Mouse (Mus musculus): ENCODE results near the gene Gm9821. TPM values are rescaled to one million over a fixed set of nuclear protein-coding genes. Genes with fewer than 3 reads are reported as not detected.

The Gm9821 gene
- polyA plus RNA-seq, 1 experiment from 2014 or later: 0.25 TPM

GRCm38 (mm10) chr2:91950275-91951085 is 5.0 kb downstream of the Gm9821 start:
- H3K4me1 ChIP-seq (ENCODE audit: control insufficient read depth, insufficient read depth, low read length): peaks cover 24% of the 10 kb centered on the region
- ATAC-seq (ENCODE audit: low FRiP score) (peak; percentile 61), DNase-seq (ENCODE audit: low spot score, missing footprints) (peak; percentile 86)
- H3K9ac ChIP-seq (ENCODE audit: low read length): peak overlapping the region; percentile 36
- no peaks in the 10 kb centered on the region for H3K36me3 ChIP-seq (ENCODE audit: control insufficient read depth, insufficient read depth, low read length)
- peak overlapping the region; percentile 15; the same call in 1 of the 2 replicates for H3K4me2 ChIP-seq
- H3K27ac ChIP-seq (ENCODE audit: low read depth, low read length): no peak overlapping the region; the same call in 1 of the 2 replicates
- no peak overlapping the region for H3K4me3 ChIP-seq (ENCODE audit: low read depth, low read length)
- H3K9me3 ChIP-seq (ENCODE audit: control insufficient read depth, low read length): no peaks in the 10 kb centered on the region
- H3K27me3 ChIP-seq (ENCODE audit: control insufficient read depth, insufficient read depth, low read length): no peaks in the 10 kb centered on the region
- WGBS: 22% methylated on average over 15 of the region's 15 CpGs

GRCm38 (mm10) chr2:91953825-91954224 is 8.3 kb downstream of the Gm9821 start:
- WGBS: 32% methylated on average over 5 of the region's 5 CpGs
- H3K4me1 ChIP-seq (ENCODE audit: control insufficient read depth, insufficient read depth, low read length): peaks cover 14% of the 10 kb centered on the region
- no peaks in the 10 kb centered on the region for H3K9me3 ChIP-seq (ENCODE audit: control insufficient read depth, low read length)
- no peak overlapping the region for H3K9ac ChIP-seq (ENCODE audit: low read length)
- no peak for ATAC-seq (ENCODE audit: low FRiP score)
- DNase-seq (ENCODE audit: low spot score, missing footprints): no peak
- no peak overlapping the region for H3K4me2 ChIP-seq
- H3K36me3 ChIP-seq (ENCODE audit: control insufficient read depth, insufficient read depth, low read length): no peaks in the 10 kb centered on the region
- no peak overlapping the region for H3K27ac ChIP-seq (ENCODE audit: low read depth, low read length)
- no peaks in the 10 kb centered on the region for H3K27me3 ChIP-seq (ENCODE audit: control insufficient read depth, insufficient read depth, low read length)
- H3K4me3 ChIP-seq (ENCODE audit: low read depth, low read length): no peak overlapping the region

- Histone ChIP-seq H3K27me3 (ENCODE audit: control insufficient read depth, insufficient read depth, low read length) (no peaks in the 10 kb centered on the region), H3K4me1 (ENCODE audit: control insufficient read depth, insufficient read depth, low read length) (peaks cover 6% of the 10 kb centered on the region), H3K4me2 (no peak overlapping the region), H3K9me3 (ENCODE audit: control insufficient read depth, low read length) (no peaks in the 10 kb centered on the region), H3K27ac (ENCODE audit: low read depth, low read length) (no peak overlapping the region), H3K4me3 (ENCODE audit: low read depth, low read length) (no peak overlapping the region), H3K36me3 (ENCODE audit: control insufficient read depth, insufficient read depth, low read length) (no peaks in the 10 kb centered on the region), H3K9ac (ENCODE audit: low read length) (no peak overlapping the region)
- WGBS: 88% methylated on average over 4 of the region's 4 CpGs
- no peak for ATAC-seq (ENCODE audit: low FRiP score)
- no peak for DNase-seq (ENCODE audit: low spot score, missing footprints)
Measured at GRCm38 (mm10) chr2:91955121-91955591, 9.7 kb downstream of the Gm9821 start.

GRCm38 (mm10) chr2:91955875-91956274 is 10.4 kb downstream of the Gm9821 start:
- 80% methylated on average over 6 of the region's 6 CpGs for WGBS
- ATAC-seq (ENCODE audit: low FRiP score): no peak

GRCm38 (mm10) chr2:91957096-91957495 is 11.6 kb downstream of the Gm9821 start:
- peak; percentile 68 for DNase-seq (ENCODE audit: low spot score, missing footprints)
- H3K4me1 ChIP-seq (ENCODE audit: control insufficient read depth, insufficient read depth, low read length): peaks cover 3% of the 10 kb centered on the region
- ATAC-seq (ENCODE audit: low FRiP score): no peak
- no peaks in the 10 kb centered on the region for H3K27me3 ChIP-seq (ENCODE audit: control insufficient read depth, insufficient read depth, low read length)
- H3K27ac ChIP-seq (ENCODE audit: low read depth, low read length): no peak overlapping the region
- no peak overlapping the region for H3K4me2 ChIP-seq
- H3K4me3 ChIP-seq (ENCODE audit: low read depth, low read length): no peak overlapping the region
- no peaks in the 10 kb centered on the region for H3K9me3 ChIP-seq (ENCODE audit: control insufficient read depth, low read length)
- no peak overlapping the region for H3K9ac ChIP-seq (ENCODE audit: low read length)
- WGBS: 73% methylated on average over 4 of the region's 4 CpGs
- no peaks in the 10 kb centered on the region for H3K36me3 ChIP-seq (ENCODE audit: control insufficient read depth, insufficient read depth, low read length)

More at GRCm38 (mm10) chr2:91955875-91956274, 10.4 kb downstream of the Gm9821 start:
- H3K27me3 ChIP-seq (ENCODE audit: control insufficient read depth, insufficient read depth, low read length): no peaks in the 10 kb centered on the region
- H3K4me3 ChIP-seq (ENCODE audit: low read depth, low read length): no peak overlapping the region
- H3K9ac ChIP-seq (ENCODE audit: low read length): no peak overlapping the region
- no peak for DNase-seq (ENCODE audit: low spot score, missing footprints)
- no peak overlapping the region for H3K27ac ChIP-seq (ENCODE audit: low read depth, low read length)
- H3K4me2 ChIP-seq: no peak overlapping the region
- H3K9me3 ChIP-seq (ENCODE audit: control insufficient read depth, low read length): no peaks in the 10 kb centered on the region
- H3K36me3 ChIP-seq (ENCODE audit: control insufficient read depth, insufficient read depth, low read length): no peaks in the 10 kb centered on the region
- no peaks in the 10 kb centered on the region for H3K4me1 ChIP-seq (ENCODE audit: control insufficient read depth, insufficient read depth, low read length)

GRCm38 (mm10) chr2:91958049-91958448 is 12.5 kb downstream of the Gm9821 start:
- no peak overlapping the region for H3K9ac ChIP-seq (ENCODE audit: low read length)
- no peak overlapping the region for H3K4me2 ChIP-seq
- no peaks in the 10 kb centered on the region for H3K27me3 ChIP-seq (ENCODE audit: control insufficient read depth, insufficient read depth, low read length)
- peaks cover 9% of the 10 kb centered on the region for H3K4me1 ChIP-seq (ENCODE audit: control insufficient read depth, insufficient read depth, low read length)
- no peak for ATAC-seq (ENCODE audit: low FRiP score)
- no peaks in the 10 kb centered on the region for H3K36me3 ChIP-seq (ENCODE audit: control insufficient read depth, insufficient read depth, low read length)
- 90% methylated on average over 8 of the region's 8 CpGs for WGBS
- no peak overlapping the region for H3K27ac ChIP-seq (ENCODE audit: low read depth, low read length)
- no peak for DNase-seq (ENCODE audit: low spot score, missing footprints)
- H3K4me3 ChIP-seq (ENCODE audit: low read depth, low read length): no peak overlapping the region
- H3K9me3 ChIP-seq (ENCODE audit: control insufficient read depth, low read length): no peaks in the 10 kb centered on the region

- Histone ChIP-seq H3K27me3 (ENCODE audit: control insufficient read depth, insufficient read depth, low read length) (no peaks in the 10 kb centered on the region), H3K27ac (ENCODE audit: low read depth, low read length) (no peak overlapping the region), H3K4me1 (ENCODE audit: control insufficient read depth, insufficient read depth, low read length) (peaks cover 9% of the 10 kb centered on the region), H3K4me3 (ENCODE audit: low read depth, low read length) (no peak overlapping the region), H3K9ac (ENCODE audit: low read length) (no peak overlapping the region), H3K36me3 (ENCODE audit: control insufficient read depth, insufficient read depth, low read length) (no peaks in the 10 kb centered on the region), H3K9me3 (ENCODE audit: control insufficient read depth, low read length) (no peaks in the 10 kb centered on the region), H3K4me2 (no peak overlapping the region)
- ATAC-seq (ENCODE audit: low FRiP score) (no peak), DNase-seq (ENCODE audit: low spot score, missing footprints) (peak; percentile 87)
- 45% methylated on average over 10 of the region's 10 CpGs for WGBS
Measured at GRCm38 (mm10) chr2:91958701-91959457, 13.4 kb downstream of the Gm9821 start.

GRCm38 (mm10) chr2:91959544-91960410 is 14.3 kb downstream of the Gm9821 start:
- DNase-seq (ENCODE audit: low spot score, missing footprints) (peak; percentile 61), ATAC-seq (ENCODE audit: low FRiP score) (no peak)
- H3K27me3 ChIP-seq (ENCODE audit: control insufficient read depth, insufficient read depth, low read length): no peaks in the 10 kb centered on the region; the same call in 1 of the 2 replicates
- H3K27ac ChIP-seq (ENCODE audit: low read depth, low read length): no peak overlapping the region
- H3K4me2 ChIP-seq: no peak overlapping the region
- no peaks in the 10 kb centered on the region for H3K36me3 ChIP-seq (ENCODE audit: control insufficient read depth, insufficient read depth, low read length)
- peaks cover 9% of the 10 kb centered on the region for H3K4me1 ChIP-seq (ENCODE audit: control insufficient read depth, insufficient read depth, low read length)
- H3K4me3 ChIP-seq (ENCODE audit: low read depth, low read length): no peak overlapping the region
- no peak overlapping the region for H3K9ac ChIP-seq (ENCODE audit: low read length)
- H3K9me3 ChIP-seq (ENCODE audit: control insufficient read depth, low read length): no peaks in the 10 kb centered on the region
- WGBS: 85% methylated on average over 11 of the region's 11 CpGs

All from midbrain, embryonic 11.5 days (tissue).